Mouse (Mus musculus) heart, embryonic 13.5 days (tissue): ENCODE measurements around the gene Tspan4. TPM values are rescaled to one million over a fixed set of nuclear protein-coding genes. Genes with fewer than 3 reads are reported as not detected.

ENCODE experiments used
- ATAC-seq: fragments of 200-750 bp; cut with Nextera tagmentation; 2 replicates; pipeline ENCODE4 v1.8.0; 2017; ENCODE audit warnings: moderate TSS enrichment; ENCODE audit not compliant: insufficient number of reproducible peaks, low FRiP score, low TSS enrichment; ENCODE audit errors: extremely low read depth
- H3K27ac ChIP-seq: fragments of 300-500 bp; sonication (generic); replicated peaks from 2 replicates; pipeline ENCODE4 v1.5.1; 2015; ENCODE audit warnings: moderate library complexity, mild to moderate bottlenecking, inconsistent platforms
- H3K27me3 ChIP-seq: fragments of 300-500 bp; sonication (generic); replicated peaks from 2 replicates; pipeline ENCODE4 v1.6.1; 2015; ENCODE audit warnings: mild to moderate bottlenecking, inconsistent platforms
- H3K36me3 ChIP-seq: fragments of 300-500 bp; sonication (generic); 2 replicates; pipeline ENCODE4 v1.6.1; 2015; ENCODE audit warnings: mild to moderate bottlenecking, inconsistent platforms
- H3K4me1 ChIP-seq: fragments of 300-500 bp; sonication (generic); 2 replicates; pipeline ENCODE4 v1.6.1; 2015; ENCODE audit warnings: inconsistent platforms
- H3K4me2 ChIP-seq: fragments of 300-500 bp; sonication (generic); 2 replicates; pipeline ENCODE4 v1.6.1; 2015; ENCODE audit warnings: inconsistent platforms, mild to moderate bottlenecking, moderate library complexity
- H3K4me3 ChIP-seq: fragments of 300-500 bp; sonication (generic); 2 replicates; pipeline ENCODE4 v1.5.1; 2015; ENCODE audit warnings: moderate library complexity, mild to moderate bottlenecking, inconsistent platforms
- H3K9ac ChIP-seq: fragments of 300-500 bp; sonication (generic); 2 replicates; pipeline ENCODE4 v1.6.1; 2015; ENCODE audit warnings: inconsistent platforms, mild to moderate bottlenecking, moderate library complexity
- H3K9me3 ChIP-seq: fragments of 300-500 bp; sonication (generic); 2 replicates; pipeline ENCODE4 v1.6.1; 2016; ENCODE audit warnings: inconsistent platforms
- WGBS: fragments of 180-500 bp; shearing (Covaris S2); methylation state at CpG from one replicate; pipeline ENCODE4 v1.1.7; 2015; ENCODE audit warnings: mixed read lengths; 5-methylcytosine and 5-hydroxymethylcytosine counted together
- polyA plus RNA-seq: library from polyadenylated mRNA; unstranded; fragments of >200 nt; fragmentation: Nextera tagmentation; extraction: Ambion mirVana; gene quantifications from 2 replicates; pipeline ENCODE4 v1.2.1, GENCODE M21; 2015

Gene Tspan4
- polyA plus RNA-seq, 1 experiment from 2014 or later, result 64.5 TPM

- 2% methylated on average over 23 of the region's 23 CpGs for WGBS
- Histone ChIP-seq H3K9me3 (no peaks in the 10 kb centered on the region), H3K27ac (peak overlapping the region; percentile 87), H3K4me1 (peaks cover 21% of the 10 kb centered on the region), H3K27me3 (peaks cover 17% of the 10 kb centered on the region), H3K4me3 (peak overlapping the region; percentile 79), H3K9ac (peak overlapping the region; percentile 87), H3K36me3 (peaks cover 40% of the 10 kb centered on the region), H3K4me2 (peak overlapping the region; percentile 90)
- peak; percentile 12 for ATAC-seq
These were observed 19.3 kb upstream of the Tspan4 start for GRCm38 (mm10) chr7:141455610-141456314.

- Histone ChIP-seq H3K36me3 (peaks cover 31% of the 10 kb centered on the region), H3K4me1 (peaks cover 29% of the 10 kb centered on the region), H3K27ac (no peak overlapping the region), H3K4me3 (peak overlapping the region; percentile 79), H3K9me3 (no peaks in the 10 kb centered on the region), H3K4me2 (peak overlapping the region; percentile 90), H3K27me3 (peaks cover 27% of the 10 kb centered on the region), H3K9ac (no peak overlapping the region; the same call in 1 of the 2 replicates)
- WGBS, result 81% methylated on average over 6 of the region's 6 CpGs
- no peak for ATAC-seq
These were observed 18.3 kb upstream of the Tspan4 start for GRCm38 (mm10) chr7:141456739-141457138.

GRCm38 (mm10) chr7:141457236-141457635, 17.8 kb upstream of the Tspan4 start:
- H3K9ac ChIP-seq, result no peak overlapping the region
- peaks cover 32% of the 10 kb centered on the region for H3K27me3 ChIP-seq
- H3K4me3 ChIP-seq, result no peak overlapping the region
- H3K36me3 ChIP-seq, result peaks cover 26% of the 10 kb centered on the region
- ATAC-seq, result no peak
- no peak overlapping the region for H3K4me2 ChIP-seq
- WGBS, result 85% methylated on average over 14 of the region's 14 CpGs
- no peaks in the 10 kb centered on the region for H3K9me3 ChIP-seq
- H3K4me1 ChIP-seq, result peaks cover 34% of the 10 kb centered on the region
- H3K27ac ChIP-seq, result no peak overlapping the region

GRCm38 (mm10) chr7:141457986-141458660, 16.9 kb upstream of the Tspan4 start:
- no peak overlapping the region for H3K4me3 ChIP-seq
- no peak overlapping the region for H3K4me2 ChIP-seq
- H3K27ac ChIP-seq, result no peak overlapping the region
- peaks cover 38% of the 10 kb centered on the region for H3K4me1 ChIP-seq
- WGBS, result 83% methylated on average over 15 of the region's 15 CpGs
- peaks cover 24% of the 10 kb centered on the region for H3K36me3 ChIP-seq
- no peak overlapping the region for H3K9ac ChIP-seq
- peaks cover 41% of the 10 kb centered on the region for H3K27me3 ChIP-seq
- H3K9me3 ChIP-seq, result no peaks in the 10 kb centered on the region
- ATAC-seq, result no peak

- peaks cover 46% of the 10 kb centered on the region for H3K27me3 ChIP-seq
- no peak overlapping the region for H3K27ac ChIP-seq
- H3K9ac ChIP-seq, result no peak overlapping the region
- H3K4me1 ChIP-seq, result peaks cover 43% of the 10 kb centered on the region
- no peaks in the 10 kb centered on the region for H3K9me3 ChIP-seq
- ATAC-seq, result no peak
- 89% methylated on average over 11 of the region's 11 CpGs for WGBS
- H3K4me3 ChIP-seq, result no peak overlapping the region
- H3K36me3 ChIP-seq, result peaks cover 24% of the 10 kb centered on the region
- H3K4me2 ChIP-seq, result no peak overlapping the region
These were observed 16.4 kb upstream of the Tspan4 start for GRCm38 (mm10) chr7:141458661-141459060.

GRCm38 (mm10) chr7:141459301-141459711, 15.7 kb upstream of the Tspan4 start:
- 85% methylated on average over 17 of the region's 17 CpGs for WGBS
- Histone ChIP-seq H3K36me3 (peaks cover 24% of the 10 kb centered on the region), H3K9me3 (no peaks in the 10 kb centered on the region), H3K4me2 (no peak overlapping the region), H3K9ac (no peak overlapping the region), H3K4me1 (peaks cover 48% of the 10 kb centered on the region), H3K27me3 (peaks cover 53% of the 10 kb centered on the region), H3K27ac (no peak overlapping the region), H3K4me3 (no peak overlapping the region)
- no peak for ATAC-seq

- Histone ChIP-seq H3K4me2 (no peak overlapping the region), H3K27ac (no peak overlapping the region), H3K4me1 (peaks cover 49% of the 10 kb centered on the region), H3K27me3 (peaks cover 60% of the 10 kb centered on the region), H3K9me3 (no peaks in the 10 kb centered on the region), H3K4me3 (no peak overlapping the region), H3K36me3 (peaks cover 24% of the 10 kb centered on the region), H3K9ac (no peak overlapping the region)
- no peak for ATAC-seq
- 57% methylated on average over 5 of the region's 5 CpGs for WGBS
These were observed 15.0 kb upstream of the Tspan4 start for GRCm38 (mm10) chr7:141460001-141460390.

GRCm38 (mm10) chr7:141460391-141461113, 14.5 kb upstream of the Tspan4 start, which contains the start of gene Cracr2b:
Cracr2b (plus strand) TSS chr7:141461094.
- Histone ChIP-seq H3K27me3 (peaks cover 65% of the 10 kb centered on the region), H3K36me3 (peaks cover 24% of the 10 kb centered on the region), H3K27ac (peak within 1 kb of the TSS; percentile 53; the same call in 1 of the 2 replicates), H3K4me3 (peak within 1 kb of the TSS; percentile 65), H3K9me3 (no peaks in the 10 kb centered on the region), H3K4me2 (peak within 1 kb of the TSS; percentile 97), H3K4me1 (peaks cover 55% of the 10 kb centered on the region), H3K9ac (peak within 1 kb of the TSS; percentile 84)
- no peak for ATAC-seq
- WGBS, result 70% methylated on average over 15 of the region's 15 CpGs

- ATAC-seq, result no peak
- WGBS, result 3% methylated on average over 56 of the region's 59 CpGs
These were observed 13.3 kb upstream of the Tspan4 start for GRCm38 (mm10) chr7:141461521-141462332.

GRCm38 (mm10) chr7:141462333-141462821, 12.7 kb upstream of the Tspan4 start:
- H3K27ac ChIP-seq, result peak overlapping the region; percentile 53; the same call in 1 of the 2 replicates
- H3K9ac ChIP-seq, result peak overlapping the region; percentile 84
- peaks cover 22% of the 10 kb centered on the region for H3K36me3 ChIP-seq
- ATAC-seq, result no peak
- H3K27me3 ChIP-seq, result peaks cover 71% of the 10 kb centered on the region
- peak overlapping the region; percentile 65 for H3K4me3 ChIP-seq
- no peaks in the 10 kb centered on the region for H3K9me3 ChIP-seq
- H3K4me2 ChIP-seq, result peak overlapping the region; percentile 97
- 14% methylated on average over 5 of the region's 5 CpGs for WGBS
- H3K4me1 ChIP-seq, result peaks cover 59% of the 10 kb centered on the region

More at GRCm38 (mm10) chr7:141461521-141462332, 13.3 kb upstream of the Tspan4 start:
- peaks cover 71% of the 10 kb centered on the region for H3K27me3 ChIP-seq
- peak overlapping the region; percentile 53; the same call in 1 of the 2 replicates for H3K27ac ChIP-seq
- peaks cover 24% of the 10 kb centered on the region for H3K36me3 ChIP-seq
- H3K9ac ChIP-seq, result peak overlapping the region; percentile 84
- H3K9me3 ChIP-seq, result no peaks in the 10 kb centered on the region
- H3K4me2 ChIP-seq, result peak overlapping the region; percentile 97
- H3K4me1 ChIP-seq, result peaks cover 57% of the 10 kb centered on the region
- peak overlapping the region; percentile 65 for H3K4me3 ChIP-seq
